Mouse (Mus musculus) brain, adult 2 months (tissue): Measurements from ENCODE around the gene Olfr1097.
A peak's percentile ranks its signal among the peaks of the same experiment; 100 is the strongest.

Experiments
- DNase-seq: peaks from one replicate; pipeline ENCODE4 v3.0.0; 2011; ENCODE audit warnings: low read depth, low spot score

The Olfr1097 gene

GRCm38 (mm10) chr2:86892116-86892515 is at the start of gene Olfr1097:
Olfr1097 (minus strand) TSS chr2:86892216.
- no peak for DNase-seq

DNA sequence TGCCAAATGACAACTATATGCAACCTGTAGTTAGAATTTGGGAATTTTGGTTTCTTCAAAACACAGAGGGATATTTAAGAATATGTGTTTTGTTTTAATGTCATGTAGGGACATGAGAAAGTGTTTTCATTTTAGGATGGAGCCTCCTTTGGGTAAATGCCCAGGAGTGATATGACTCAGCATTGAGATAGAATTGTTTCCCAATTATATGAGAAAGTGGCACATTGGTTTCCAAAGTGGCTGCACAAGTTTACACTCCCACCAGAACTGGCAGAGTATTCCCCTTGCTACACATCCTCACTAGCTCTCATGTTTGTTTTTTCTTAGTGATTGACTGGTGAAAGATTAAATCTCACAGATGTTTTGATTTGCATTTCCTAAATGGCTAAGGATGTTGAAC is 34.5 kb upstream of the Olfr1097 start:
- peak; percentile 50 for DNase-seq

DNA sequence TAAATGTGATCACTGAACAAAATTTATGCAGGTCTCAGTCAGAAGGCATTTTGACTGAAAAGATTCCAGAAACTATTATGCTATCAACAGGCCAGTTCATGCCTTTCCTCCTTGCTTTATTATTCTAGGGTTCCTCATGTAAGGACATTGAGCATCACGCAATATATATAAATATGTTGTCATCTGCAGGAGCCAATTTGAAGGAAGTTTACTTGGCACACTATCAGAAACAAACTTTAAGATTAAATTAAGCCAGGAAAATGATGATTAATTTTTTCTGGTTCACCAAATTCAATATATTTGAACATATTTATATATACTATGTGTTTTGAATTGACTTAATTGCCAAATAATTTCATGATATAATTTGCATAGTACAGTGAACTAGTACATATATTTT is 32.4 kb upstream of the Olfr1097 start, which contains the start of gene Olfr1098:
TSS of gene Olfr1098 (minus strand) at position 101 of the 400 bp plus-strand sequence.
- no peak for DNase-seq

DNA sequence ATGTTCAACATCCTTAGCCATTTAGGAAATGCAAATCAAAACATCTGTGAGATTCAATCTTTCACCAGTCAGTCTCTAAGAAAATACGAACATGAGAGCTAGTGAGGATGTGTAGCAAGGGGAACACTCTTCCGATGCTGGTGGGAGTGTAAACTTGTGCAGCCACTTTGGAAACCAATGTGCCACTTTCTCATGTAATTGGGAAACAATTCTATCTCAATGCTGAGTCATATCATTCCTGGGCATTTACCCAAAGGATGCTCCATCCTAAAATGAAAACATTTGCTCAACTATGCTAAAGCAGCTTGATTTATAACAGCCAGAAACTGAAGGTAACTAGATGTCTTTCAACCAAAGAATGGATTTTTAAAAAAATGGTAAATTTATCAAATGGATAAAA is 13.6 kb upstream of the Olfr1097 start:
- peak; percentile 52 for DNase-seq

- DNase-seq, result no peak
Observed at GRCm38 (mm10) chr2:86874702-86875101, 17.3 kb downstream of the Olfr1097 start, which contains the start of gene Gm13723. Gm13723 (minus strand) TSS chr2:86874802.

GRCm38 (mm10) chr2:86851596-86851995 is 40.4 kb downstream of the Olfr1097 start, which contains the start of gene Olfr1095:
Olfr1095 (minus strand) TSS chr2:86851696.
- no peak for DNase-seq
